Mouse (Mus musculus): ENCODE measurements around the gene Gpat3.

The Gpat3 gene

GRCm38 (mm10) chr5:100845485-100845847 is at the start of gene Gpat3:
TSS of gene Gpat3 (plus strand) at chr5:100845713.
- peak; percentile 36 for DNase-seq (ENCODE audit: low read depth)

DNA sequence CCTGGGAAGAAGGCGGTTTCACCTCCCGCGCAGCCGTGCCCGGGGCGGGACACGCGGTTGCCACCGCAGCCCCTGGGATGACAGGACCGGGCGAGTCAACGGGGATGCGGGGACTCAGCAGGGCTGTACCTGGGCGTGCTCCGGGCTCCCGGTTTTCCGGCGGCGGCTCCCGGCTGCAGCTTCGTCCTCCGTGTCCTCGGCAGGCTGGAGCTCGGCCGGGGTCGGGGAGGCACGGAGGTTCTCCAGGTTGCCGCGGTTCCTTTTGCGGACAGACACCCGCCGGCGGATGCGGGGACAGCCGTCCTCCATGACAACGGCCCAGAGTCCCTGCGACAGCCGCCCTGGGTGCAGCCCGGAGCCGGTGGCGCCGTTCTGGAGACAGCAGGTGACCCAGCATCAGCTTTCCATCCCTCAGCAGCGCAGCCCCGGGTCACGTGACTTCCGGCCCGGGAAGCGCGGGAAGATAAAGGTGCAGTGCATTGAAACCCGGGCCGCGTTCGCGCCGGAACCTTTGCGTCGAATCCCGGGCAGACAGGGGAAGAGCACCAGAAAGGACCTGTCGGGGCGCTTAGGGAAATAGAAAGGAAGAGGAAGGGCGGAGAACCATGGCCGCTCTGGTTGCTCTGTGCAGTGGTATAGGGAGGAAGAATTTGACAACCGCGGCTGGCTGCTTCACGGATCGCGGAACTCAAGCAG is 47.2 kb upstream of the Gpat3 start, which contains the start of the genes Helq and Mrps18c:
Gene Helq, minus strand, starts transcription at position 434 of the 696 bp plus-strand sequence.
Gene Mrps18c, plus strand, starts transcription at position 463 of the 696 bp plus-strand sequence.
- peak; percentile 88 for DNase-seq (ENCODE audit: low read depth)

- no peak for DNase-seq (ENCODE audit: low read depth)
These were observed 27.2 kb upstream of the Gpat3 start for GRCm38 (mm10) chr5:100818341-100818740.

- peak; percentile 59 for DNase-seq (ENCODE audit: low read depth)
These were observed 25.7 kb upstream of the Gpat3 start for GRCm38 (mm10) chr5:100819568-100820480.

DNA sequence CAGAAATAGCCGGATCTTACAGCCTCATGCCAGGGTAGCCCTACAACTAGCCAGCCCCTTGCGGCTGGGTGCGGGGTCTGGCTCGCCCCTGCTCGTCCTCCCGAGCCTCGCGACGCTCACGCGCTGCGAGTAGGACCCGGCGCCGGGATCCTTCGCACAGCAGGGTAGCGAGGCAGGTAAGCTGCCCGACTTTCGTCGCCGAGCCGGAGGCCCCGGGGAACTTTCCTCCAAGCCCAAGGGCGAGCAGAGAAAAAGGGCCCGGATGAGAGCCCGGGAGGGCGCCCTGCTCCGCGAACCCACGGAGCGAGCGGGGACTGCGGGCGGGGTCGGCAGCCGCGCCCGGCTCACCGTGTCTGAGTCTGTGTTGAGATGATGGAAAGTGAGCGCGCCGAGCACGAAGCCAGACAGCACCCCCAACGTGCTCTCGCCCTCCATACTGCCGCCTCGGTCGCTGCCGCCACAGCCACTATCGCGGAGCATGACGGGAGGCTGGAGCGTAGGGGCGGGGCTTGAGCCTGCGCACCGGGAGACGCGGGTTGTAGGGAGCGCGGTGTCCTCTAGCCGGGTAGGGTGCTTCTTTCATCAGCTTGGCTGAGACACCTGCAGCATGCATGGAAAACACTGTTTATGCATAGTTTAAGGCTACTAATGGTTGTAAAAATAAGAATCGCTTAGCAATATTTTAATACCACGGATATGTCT is 24.9 kb upstream of the Gpat3 start, which contains the start of gene Abraxas1:
Gene Abraxas1, minus strand, starts transcription at position 483 of the 702 bp plus-strand sequence.
- DNase-seq (ENCODE audit: low read depth) = peak; percentile 88

- DNase-seq (ENCODE audit: low read depth) = no peak
These were observed 24.1 kb upstream of the Gpat3 start for GRCm38 (mm10) chr5:100821375-100821774.

DNA sequence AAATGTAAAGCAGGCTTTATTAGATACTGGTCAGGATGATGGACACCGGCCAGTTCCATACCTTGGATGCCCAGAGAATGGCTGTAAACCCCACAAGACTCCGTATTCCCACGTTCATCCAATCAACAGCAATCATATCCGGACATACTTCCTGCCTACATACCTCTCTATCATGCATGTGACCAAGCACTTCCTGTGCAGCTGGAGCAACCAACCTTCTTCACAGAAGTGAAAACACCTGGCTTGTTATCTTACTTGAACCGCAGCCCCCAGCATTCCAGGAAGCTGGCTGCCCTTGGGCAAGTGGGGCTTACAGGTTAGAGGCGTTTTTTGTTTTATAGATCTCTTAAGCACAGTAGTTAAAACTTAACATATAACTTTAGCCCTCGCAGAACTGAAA is 22.7 kb upstream of the Gpat3 start:
- DNase-seq (ENCODE audit: low read depth) = no peak

DNA sequence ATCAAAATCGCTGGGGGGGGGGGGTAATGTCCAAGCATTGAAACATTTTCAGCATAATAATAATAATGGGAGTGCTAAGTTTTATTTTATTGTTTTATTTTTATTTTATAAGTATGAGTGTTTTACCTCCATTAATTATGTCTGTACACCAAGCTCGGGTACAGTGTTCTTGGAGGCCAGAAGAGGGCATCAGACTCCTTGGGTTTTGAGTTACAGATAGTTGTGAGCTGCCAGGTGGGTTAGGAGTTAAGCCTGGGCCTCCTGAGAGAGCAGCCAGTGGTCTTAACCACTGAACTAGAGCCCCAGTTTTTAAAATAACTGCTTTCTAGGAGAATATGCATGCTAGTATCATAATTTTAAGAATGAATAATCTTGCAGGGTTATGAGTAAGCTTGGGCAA is 19.5 kb upstream of the Gpat3 start:
- peak; percentile 65 for DNase-seq (ENCODE audit: low read depth)

- DNase-seq (ENCODE audit: low read depth) = peak; percentile 46
These were observed 19.0 kb upstream of the Gpat3 start for GRCm38 (mm10) chr5:100826531-100826930.

- DNase-seq (ENCODE audit: low read depth) = no peak
These were observed 16.8 kb upstream of the Gpat3 start for GRCm38 (mm10) chr5:100828701-100829100.

DNA sequence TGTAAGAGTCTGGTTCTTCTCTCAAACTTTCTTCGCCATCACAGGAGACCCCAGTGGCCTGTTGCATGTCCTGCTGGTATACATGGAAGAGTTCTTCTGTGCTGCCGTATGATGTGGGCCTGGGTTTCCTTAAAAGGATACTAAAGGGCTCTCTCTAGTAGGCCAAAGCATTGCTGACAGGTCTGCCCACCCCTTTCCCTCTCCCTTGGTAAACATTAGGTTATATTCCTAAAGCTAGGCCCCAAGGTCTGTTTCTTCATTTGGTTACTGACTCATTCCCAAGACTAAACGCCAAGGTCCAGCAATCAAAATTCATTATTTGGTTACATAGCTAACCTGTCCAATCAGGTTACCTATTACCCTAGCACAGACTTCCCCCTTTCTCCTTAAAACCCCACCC is 12.8 kb upstream of the Gpat3 start:
- no peak for DNase-seq (ENCODE audit: low read depth)

GRCm38 (mm10) chr5:100833841-100834240 is 11.7 kb upstream of the Gpat3 start:
- no peak for DNase-seq (ENCODE audit: low read depth)

DNA sequence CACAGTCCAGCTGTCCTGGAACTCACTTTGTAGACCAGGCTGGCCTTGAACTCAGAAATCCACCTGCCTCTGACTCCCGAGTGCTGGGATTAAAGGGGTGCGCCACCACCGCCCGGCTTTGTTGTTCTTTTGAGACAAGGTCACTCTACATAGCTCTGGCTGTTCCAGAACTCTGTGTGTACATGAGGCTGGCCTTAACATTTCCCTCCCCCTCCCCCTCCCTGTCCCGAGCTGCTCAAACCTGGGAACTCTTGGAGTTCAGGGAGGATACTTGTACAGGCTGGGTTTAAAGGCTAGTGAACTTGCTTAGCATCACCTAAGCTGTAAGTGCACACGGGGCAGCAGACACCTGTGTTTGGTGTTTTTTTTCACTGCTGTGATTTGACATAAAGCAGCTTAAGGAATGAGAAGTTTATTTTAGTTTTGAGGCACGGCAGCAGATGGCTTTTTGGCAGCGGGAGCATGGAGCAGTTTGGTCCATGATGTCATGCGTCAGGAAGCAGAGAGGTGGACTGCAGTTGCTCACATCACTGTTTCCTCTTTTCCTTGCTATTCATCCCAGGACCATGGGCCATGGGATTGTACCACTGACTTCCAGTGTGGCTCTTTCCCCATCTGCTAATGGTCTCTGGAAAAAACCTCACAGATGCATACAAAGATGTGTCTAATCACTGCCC is 9.5 kb upstream of the Gpat3 start:
- no peak for DNase-seq (ENCODE audit: low read depth)

GRCm38 (mm10) chr5:100837907-100838306 is 7.6 kb upstream of the Gpat3 start:
- no peak for DNase-seq (ENCODE audit: low read depth)

GRCm38 (mm10) chr5:100844485-100844884 is 1.0 kb upstream of the Gpat3 start:
- DNase-seq (ENCODE audit: low read depth) = no peak

- DNase-seq (ENCODE audit: low read depth) = peak; percentile 72
These were observed 510 bp downstream of the Gpat3 start for GRCm38 (mm10) chr5:100845848-100846598.

DNA sequence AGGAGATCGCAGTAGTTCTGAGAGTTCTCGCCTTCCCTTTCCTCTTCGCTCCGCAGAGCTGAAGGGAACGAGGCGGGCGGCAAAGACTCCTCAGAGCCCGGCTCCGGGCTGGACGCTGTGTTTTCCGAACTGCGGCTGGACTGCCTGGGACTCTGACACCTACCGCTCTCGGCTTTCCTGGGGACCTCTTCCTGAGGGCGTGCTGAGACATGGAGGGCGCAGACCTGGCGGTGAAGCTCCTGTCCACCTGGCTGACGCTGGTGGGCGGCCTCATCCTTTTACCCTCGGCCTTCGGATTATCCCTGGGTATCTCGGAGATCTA is 1.0 kb downstream of the Gpat3 start:
- DNase-seq (ENCODE audit: low read depth) = no peak

- no peak for DNase-seq (ENCODE audit: low read depth)
These were observed 1.6 kb downstream of the Gpat3 start for GRCm38 (mm10) chr5:100847143-100847542.

- no peak for DNase-seq (ENCODE audit: low read depth)
These were observed 8.4 kb downstream of the Gpat3 start for GRCm38 (mm10) chr5:100853963-100854362.

- no peak for DNase-seq (ENCODE audit: low read depth)
These were observed 11.0 kb downstream of the Gpat3 start for GRCm38 (mm10) chr5:100856552-100856951.

DNA sequence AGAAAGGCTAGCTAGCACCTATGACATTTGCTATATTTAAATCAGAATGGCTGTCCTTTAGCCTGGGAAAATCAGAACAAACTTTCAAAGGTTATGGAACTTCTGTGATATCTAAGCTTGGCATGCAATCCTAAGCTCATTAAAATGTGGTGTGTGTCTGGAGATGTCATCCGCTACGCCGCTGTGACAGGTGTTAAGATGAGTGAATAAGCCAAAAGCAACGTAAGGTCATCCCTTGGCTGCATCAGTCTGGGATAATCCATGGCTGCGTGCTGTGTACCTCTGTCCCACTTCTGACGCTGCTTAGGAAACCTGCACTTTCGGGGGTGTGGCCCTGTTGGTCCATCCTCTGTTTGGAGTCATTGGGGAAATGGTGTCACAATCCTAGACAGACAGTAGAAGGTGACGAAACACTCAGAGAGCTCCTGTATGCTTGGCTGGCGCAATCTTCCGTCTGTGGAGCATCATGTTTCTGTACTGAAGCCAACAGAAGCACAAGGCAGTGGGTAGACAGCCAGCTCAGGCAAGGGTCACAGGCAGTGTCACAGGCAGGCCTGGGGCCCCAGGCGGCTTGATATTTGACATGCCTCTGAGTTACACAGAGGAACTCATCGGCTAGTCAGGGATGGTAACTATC is 15.0 kb downstream of the Gpat3 start:
- DNase-seq (ENCODE audit: low read depth) = no peak

All from naive thymus-derived CD4-positive, alpha-beta T cell, adult 2 months (primary cell).